Mouse (Mus musculus) kidney, adult 11 months (tissue): ENCODE measurements around the gene Zyx.

Experiments used
- DNase-seq: peaks from one replicate; pipeline ENCODE4 v3.0.0; 2022

Zyx gene

DNA sequence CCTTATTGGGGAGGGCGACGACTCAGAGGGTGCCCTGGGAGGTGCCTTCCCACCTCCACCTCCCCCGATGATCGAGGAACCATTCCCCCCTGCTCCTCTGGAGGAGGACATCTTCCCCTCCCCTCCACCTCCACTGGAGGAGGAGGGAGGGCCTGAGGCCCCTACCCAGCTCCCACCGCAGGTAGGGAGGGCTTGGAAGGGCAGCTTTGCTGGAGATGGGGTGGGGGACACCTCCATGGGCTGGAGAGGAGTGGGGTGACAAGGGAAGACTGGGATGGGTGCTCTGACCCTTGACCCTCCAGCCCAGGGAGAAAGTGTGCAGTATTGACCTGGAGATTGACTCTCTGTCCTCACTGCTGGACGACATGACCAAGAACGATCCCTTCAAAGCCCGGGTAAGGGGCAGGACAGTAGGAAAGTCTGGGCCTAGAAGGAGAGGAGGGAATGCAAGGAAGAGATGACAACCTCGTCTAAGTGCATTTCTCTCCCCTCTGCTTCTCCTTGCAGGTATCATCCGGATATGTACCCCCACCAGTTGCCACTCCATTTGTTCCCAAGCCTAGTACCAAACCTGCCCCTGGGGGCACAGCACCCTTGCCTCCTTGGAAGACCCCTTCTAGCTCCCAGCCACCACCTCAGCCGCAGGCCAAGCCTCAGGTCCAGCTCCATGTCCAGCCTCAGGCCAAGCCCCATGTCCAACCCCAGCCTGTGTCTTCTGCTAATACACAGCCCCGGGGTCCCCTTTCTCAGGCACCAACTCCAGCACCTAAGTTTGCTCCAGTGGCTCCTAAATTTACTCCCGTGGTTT lies 1.7 kb downstream of the Zyx start:
- no peak for DNase-seq

DNA sequence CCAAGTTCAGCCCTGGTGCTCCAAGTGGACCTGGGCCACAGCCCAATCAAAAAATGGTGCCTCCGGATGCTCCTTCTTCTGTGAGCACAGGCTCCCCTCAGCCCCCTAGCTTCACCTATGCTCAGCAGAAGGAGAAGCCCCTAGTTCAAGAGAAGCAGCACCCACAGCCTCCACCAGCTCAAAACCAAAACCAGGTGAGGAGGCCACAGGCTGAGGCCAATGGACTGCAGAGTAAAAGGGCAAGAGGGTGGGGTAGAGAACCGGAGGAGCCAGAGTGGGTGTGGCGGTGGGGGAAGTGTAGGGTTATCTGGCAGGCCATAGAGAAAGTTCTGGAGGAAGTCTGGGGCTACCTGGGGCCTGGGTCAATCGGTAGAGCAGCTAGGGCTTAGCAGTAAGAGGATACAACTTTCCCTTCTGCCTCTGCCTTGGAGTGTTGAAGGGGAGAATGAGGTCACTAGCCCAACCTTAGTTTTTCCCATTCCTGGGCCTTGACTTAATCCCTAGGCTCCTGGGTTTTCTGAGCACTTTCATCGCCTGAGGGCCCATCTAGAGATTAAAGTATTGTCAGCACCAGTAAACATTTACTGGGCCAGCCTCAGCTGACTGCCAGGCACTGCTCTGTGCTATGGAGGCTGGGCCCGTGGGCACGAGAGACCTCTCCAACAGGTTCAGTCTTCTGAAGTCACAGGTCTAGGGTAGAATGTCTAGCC lies 2.5 kb downstream of the Zyx start:
- no peak for DNase-seq

DNA sequence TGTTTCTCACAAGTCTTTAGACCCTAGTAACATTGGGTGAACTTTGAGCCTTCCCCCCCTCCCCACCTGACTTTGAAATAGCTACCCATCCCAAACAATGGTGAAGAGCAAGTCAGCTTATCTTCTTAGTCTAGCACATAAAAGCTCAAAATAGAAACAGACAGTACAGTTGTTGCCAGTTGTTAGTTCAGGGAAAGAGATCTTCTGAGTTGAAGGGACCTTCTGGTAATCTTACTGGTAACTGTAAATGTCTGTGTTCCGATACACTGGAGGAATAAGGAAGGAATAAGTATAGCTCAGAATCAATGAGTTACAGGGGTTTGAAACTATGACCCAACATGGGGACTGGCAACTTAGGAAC lies 3.0 kb downstream of the Zyx start:
- DNase-seq = no peak

DNA sequence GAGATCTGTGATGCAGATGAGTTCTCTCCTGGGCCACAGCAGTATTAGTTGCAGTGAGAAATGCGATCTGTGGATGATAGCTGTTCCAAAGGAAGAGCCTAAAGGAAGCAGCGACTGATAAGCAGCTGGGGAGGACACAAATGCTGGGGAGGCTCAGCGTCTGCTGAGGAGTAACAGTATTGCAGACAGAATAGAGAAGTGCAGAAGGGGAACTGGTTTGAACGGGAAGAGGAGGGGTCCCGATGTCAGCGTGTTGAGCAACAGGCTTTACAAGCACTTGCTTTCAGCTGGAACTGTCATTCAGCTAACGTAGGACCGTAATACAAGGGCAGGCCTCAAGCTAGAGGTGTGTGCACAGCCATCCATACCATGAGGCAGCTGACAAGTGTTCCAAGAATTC lies 3.8 kb downstream of the Zyx start:
- DNase-seq = no peak

DNA sequence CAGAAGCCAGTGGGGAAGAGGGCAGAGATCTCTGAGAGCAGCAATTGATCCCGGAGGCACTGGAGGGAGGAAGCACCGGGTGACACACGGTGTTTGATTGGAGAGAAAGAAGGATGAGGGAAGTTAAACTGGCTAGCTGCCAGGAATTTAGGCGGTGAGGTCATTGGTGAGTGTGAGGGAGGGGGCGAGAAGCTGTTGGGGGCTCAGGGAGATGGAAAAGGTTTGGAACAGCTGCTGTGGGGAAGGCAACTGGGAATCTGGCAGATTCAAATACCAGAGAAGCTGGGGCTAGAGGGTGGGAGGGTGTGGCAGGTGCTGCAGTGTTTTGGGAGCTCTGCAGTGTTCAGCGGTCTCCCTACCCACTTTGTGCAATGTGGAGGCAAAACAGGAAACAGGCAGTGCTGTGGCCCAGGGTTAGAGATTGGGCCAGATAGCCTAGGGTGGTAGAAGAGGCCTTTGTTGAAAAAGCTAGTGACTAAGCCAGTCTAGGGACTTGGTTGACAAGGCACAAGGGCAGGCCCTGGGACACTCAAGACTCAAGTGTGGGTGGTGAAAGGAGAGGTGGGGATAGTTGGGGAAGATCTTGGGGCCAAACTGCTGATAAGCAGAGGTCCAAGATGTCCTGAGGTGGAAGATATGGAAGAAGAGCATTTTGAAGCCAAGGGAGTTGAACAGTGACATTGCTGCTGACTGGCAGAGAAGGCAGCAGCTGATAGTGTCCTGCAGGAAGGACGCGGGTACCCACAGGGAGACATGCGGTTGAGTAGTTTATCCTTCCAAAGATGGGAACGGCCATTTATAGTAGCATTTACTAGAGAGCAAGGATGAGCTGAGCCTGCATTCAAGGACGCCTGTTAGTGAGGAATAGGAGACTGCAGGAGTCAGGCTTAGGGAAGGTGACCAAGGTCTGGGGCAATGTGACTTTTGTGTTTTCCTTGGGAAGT lies 4.9 kb downstream of the Zyx start:
- DNase-seq = no peak

DNA sequence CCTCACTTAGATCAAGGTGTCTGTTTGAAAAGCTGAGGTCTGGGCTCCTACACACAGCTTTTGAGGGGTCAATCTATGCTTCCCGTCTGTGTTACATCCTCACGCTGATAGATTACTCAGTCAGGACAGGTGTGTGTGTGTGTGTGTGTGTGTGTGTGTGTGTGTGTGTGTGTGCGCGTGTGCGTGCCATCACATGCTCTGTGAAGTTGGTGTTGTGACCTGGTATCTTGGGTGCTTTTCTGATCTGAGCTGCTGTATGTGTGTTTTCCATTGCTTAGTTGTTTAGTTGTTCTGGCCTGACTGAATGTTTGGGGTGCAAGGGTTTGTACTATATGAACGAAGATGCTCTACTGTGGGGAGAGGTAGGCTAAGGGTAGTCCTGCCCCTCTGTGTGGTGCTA lies 5.9 kb downstream of the Zyx start:
- DNase-seq = no peak

DNA sequence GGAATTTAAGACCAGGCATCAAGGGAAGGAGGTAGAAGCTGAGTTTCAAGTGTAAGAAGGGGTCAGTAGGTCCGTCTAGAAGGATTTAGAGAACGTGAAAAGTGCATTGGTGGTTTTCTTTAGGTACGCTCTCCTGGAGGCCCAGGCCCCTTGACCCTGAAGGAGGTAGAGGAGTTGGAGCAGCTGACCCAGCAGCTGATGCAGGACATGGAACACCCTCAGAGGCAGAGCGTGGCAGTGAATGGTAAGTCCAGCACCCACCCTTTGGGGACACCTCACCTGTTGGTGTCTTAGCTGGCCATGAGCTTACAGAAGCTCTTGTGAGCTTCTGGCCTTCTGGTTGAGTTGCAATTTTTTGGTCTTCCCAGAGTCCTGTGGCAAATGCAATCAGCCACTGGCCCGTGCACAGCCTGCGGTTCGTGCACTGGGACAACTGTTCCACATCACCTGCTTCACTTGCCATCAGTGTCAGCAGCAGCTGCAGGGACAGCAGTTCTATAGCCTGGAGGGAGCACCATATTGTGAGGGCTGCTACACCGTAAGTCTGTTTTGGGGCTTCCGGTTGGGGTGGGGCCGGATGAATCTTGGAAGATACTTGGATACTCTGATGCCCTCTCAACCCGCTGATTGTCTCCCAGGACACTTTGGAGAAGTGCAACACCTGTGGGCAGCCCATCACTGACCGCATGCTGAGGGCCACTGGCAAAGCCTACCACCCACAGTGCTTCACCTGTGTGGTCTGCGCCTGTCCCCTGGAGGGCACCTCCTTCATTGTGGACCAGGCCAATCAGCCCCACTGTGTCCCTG lies 6.6 kb downstream of the Zyx start:
- no peak for DNase-seq

DNA sequence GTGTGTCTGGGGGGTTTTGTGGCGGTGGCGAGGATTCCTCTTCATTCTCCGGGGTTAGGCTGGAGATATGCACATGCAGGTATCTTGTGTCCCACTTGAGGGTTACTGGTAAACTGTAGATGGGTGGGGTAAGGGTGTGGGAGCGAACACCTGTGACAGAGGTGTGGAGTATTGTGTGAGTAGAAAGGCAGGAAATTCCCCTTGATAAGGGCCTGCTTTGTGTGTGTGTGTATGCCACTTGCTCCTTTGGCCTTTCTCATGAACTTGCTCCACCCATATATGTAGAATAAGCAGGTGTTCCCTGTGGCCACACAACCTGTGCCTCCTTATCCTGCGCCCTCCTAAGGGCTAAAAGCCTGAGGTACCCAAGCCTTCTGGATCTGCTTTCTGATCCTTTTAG lies 7.5 kb downstream of the Zyx start:
- no peak for DNase-seq

DNA sequence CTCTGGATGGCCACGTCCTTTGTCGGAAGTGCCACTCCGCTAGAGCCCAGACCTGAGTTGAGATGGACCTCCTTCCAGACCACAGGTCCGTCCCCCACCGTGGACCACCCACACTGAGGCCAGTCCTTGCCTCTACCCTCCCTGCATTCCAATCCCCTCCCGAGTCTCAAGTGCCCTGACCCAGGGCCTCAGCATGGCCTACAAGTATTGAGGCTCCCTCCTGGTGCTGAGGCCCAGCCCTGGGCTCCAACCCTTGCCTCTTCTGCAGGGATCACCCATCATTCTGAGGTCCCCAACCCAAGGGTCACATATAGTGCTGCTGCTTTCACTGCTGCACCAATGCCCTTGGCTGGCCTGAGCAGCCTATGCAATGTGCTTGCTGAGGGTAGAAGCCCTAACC lies 8.5 kb downstream of the Zyx start:
- no peak for DNase-seq

DNA sequence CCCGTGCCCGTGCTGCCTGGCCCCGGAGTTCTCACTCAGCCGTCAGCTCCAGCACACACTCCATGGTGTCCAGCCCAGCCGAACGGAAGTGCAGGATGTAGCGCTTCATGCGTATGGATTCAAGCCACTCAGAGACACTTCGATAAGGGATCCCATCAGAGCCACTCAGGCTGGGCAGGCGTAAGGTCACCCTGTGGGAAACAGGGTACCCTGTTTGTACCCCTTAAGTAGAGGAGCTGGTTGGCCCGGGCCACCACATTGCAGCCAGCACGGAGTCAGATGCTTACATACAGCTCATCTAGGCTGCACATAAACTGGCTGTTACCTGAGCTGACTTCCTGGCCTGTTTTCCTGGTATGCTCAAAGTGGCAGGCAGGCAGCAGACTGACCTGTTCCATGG lies 9.5 kb downstream of the Zyx start:
- no peak for DNase-seq

DNA sequence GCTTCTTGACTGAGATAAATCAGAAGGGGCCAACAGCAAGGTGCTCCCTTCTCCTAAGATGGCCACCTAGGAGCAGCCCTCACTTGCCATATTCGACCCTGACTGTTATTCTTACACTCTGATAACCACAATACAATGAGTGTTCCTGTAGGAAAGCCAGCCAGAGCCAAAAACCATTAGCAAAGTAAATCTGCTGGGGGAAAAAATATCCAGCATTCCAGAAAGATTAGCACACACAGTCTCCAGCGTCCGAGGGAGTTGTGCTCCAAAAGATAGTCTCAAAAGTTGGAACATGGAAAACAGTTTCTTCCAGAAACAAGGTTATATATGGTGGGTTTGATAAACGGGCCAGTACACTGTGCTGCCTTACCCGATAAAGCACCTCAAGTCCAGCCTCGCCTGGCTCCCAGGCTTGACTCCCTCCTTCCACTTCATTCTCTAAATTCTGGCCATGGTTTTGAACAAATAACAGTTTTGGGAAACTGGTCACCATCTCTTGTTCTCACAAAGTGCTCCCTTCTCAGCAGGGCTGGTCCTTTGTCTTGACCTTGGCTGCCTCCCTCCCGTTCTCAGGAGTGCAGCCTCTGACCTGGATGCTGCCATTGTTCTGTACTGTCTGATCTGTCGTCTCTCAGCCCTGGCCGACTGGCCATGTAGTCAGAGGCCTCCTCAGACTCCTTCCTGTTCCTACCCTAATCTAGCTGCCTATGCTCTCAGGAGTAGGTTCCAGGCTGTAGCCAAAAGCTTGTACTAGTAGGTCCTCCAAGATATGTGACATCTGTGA lies 10.1 kb downstream of the Zyx start:
- DNase-seq = no peak

DNA sequence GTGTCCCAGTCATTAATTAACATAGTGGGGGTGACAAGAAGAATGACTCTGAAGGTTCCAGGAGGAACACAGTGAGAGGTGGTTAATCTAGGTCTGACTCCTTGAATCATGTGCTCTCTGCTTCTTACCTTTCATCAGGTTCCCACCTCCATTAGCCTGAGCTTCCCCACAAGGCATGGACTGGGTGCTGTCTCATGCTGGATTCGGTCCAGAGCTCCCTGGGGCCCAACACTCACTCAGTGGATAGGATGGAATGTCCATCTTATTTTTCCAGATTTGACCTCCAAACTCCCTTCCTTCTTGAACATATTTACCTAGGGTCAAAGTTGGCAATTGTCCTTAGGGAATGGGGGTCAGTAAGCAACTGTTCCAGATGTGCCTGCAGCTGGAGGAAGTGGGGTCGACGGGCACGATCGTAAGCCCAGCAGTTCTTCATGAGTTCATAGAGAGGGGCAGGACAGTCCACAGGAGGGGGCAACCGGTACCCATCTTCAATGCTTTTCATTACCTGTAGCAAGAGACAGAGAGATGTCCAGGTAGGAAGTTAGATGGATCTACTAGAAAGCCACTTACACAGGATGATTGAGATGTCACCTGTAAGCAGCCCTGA lies 10.9 kb downstream of the Zyx start:
- DNase-seq = no peak

DNA sequence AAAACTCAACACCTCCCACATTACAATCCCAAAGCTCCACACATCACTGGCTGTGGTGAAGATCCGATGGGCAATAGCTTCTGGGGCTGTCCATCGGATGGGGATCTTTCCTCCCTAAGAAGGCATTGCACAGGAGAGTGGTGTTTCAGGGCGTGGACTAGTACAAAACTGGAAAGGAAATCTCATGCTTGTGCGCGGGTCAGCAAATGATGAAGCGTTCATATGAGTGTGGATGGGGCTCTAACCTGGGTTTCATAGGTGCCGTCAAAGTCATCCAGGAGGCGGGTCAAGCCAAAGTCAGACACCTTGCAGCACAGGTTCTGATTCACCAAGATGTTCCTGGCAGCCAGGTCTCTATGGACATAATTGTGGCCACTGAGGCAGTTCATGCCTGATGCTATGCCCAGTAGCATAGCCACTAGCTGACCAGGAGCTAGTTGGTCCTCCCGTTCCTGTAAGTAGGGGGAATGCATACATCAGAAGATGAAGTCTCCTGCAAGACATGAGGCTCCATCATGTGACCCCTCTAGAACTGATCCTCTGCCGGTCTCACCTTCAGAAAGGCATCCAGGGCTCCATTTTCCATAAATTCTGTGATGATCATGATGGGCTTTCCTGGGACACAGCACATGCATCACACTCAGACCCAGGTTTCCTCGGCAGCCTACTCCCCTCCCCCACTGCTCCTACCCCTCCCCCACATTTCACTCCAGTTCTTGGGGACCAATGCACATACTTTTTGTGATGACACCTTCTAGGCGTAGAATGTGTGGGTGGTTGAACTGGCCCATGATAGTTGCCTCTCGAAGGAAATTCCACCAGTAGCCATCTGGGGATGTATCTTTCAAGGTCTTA lies 11.8 kb downstream of the Zyx start:
- DNase-seq = no peak

DNA sequence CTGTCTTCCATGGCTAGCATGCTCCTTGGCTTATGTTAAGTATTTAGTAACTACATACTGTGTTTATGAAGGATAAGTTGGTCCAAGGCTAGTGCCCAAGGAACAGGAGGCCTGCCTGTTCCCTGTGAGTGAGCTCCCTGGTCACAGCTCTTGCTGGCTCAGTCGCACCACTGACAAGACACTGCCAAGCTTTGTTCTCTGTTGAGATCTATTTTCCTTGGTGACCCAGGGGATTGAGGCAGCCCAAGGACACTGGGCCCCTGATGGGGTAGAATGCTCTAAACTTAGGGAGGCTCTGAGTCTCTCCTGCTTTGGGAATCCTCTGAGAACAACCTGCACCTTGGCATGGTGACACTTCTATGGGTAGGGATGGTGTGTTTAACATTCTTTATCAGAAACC lies 12.6 kb downstream of the Zyx start:
- DNase-seq = no peak

DNA sequence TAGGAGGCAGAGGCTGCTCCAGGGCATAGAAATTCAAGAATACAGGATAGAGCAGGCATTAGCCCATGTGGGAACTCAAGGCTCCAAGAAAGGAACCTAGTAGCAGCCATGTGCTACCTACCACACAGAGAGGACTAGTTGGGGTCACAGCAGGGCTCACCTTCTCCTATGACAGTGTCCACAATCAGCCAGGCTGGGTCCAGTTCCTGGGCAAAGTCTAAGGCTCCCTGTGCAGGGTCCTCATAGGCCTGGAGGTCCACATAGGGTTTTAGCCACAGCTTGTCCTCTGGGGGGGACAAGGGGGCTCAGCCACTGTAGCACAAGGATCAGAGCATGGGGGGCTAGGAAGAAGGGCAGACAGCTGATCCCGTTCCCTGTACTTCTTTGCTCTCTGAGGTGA lies 13.1 kb downstream of the Zyx start:
- DNase-seq = no peak

DNA sequence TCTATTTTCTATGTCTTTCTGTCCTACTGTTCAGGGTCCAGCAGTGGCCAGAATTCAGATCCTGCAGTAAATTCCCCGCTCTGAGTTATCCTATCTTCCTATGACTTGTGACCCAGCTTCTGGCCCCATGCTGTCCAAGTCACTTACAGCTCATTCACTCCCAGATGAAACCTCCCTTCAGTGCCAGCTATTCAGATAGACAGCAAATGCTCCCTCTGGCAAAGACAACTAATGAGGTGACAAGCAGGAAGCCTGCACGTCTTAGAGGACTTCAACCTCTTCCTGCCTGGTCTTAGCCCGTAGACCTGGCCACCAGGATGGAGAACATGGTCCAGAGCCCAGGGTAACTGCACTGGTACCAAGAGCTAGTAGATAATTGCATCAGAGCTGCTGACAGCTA lies 13.5 kb downstream of the Zyx start:
- DNase-seq = no peak

DNA sequence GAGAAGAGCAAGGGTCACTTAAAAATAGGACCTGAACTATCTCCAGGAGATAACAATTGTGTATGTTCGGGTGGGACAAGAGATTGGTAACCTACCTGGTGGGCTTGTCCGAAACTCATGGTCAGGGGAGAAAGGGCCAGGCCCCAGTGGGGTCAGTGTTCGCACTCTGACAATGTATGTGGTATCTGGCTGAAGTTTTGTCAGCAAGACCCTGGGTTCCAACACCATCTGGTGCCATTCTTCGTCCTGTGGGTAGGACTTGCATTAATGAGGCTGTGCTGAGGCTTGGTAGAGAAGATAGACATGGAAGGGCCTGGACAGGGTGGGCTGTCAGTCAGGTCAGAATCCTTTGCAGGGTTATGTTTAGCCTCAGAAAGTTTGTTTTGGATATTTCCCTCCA lies 14.6 kb downstream of the Zyx start:
- no peak for DNase-seq

DNA sequence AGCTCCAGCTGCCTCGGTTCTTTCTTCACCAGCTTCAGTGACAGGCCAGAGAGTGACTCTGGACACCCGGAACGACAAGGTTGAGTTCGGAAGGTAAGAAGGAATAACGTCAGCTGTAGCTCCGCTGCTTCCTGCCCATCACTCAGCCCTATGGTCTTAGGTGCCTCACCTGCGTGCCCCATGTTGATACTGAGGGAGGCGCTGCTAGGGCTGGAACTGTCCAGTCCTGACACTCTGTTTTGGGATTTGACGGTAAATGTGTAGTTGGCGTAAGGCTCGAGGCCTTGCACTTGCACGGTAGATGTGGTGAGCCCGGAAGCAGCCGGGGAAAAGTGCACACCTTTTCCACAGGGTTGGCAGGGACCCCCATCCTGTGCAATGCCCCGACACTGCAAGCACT lies 15.2 kb downstream of the Zyx start:
- DNase-seq = no peak

DNA sequence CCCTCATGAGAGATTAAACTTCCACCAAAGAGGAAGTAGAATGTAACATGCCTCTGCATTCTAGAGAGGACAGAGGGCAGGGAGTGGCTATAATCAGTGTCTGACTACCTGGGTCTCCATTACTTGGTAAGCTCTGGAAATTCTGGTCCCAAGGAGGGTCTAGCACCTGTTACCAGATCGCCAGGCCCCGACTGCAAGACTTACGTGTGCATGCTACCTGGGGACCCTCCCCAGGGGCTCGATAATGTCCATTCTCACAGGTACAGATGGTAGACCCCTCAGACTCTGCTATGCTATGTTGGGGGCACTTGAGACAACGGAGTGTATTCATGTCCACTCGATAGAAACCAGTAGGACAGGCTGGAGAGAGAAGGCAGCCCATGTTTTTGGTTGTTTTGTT lies 15.8 kb downstream of the Zyx start:
- DNase-seq = no peak

DNA sequence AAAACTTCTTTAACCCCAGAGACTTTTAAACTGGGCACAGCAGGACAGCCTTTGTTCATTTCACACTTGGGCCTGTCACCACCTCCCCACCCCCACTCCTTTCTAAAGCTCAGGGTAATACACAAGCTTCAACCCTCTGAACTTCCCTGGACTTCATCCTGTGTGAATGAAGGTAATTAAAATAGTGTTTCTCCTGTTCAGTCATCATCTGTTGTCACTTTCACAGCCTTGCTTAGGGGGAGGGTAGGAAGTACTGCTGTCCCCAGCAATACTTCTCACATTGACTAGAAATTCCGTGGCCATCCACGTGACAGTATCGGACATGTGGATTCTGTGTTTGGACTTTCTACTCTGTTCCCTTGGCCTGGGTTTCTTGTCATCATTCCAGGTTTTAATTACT lies 20.4 kb downstream of the Zyx start:
- DNase-seq = peak; percentile 73
